Mouse (Mus musculus) neutrophil, adult 5-6 weeks (primary cell): ENCODE results near the gene Drd4. TPM values are rescaled to one million over a fixed set of nuclear protein-coding genes. Genes with fewer than 3 reads are reported as not detected.

Source experiments
- ATAC-seq: fragments of 151-379, 151-347 bp; 2 replicates; pipeline ENCODE4 v1.8.0; 2017; ENCODE audit warnings: mild to moderate bottlenecking, moderate TSS enrichment; ENCODE audit not compliant: insufficient number of reproducible peaks, poor library complexity, low FRiP score, severe bottlenecking; ENCODE audit errors: extremely low read depth
- total RNA-seq: library from RNA; stranded (forward); fragments of 200-1000 nt; gene quantifications from 2 replicates; pipeline ENCODE4 v1.2.3, GENCODE M21; 2017

Drd4 gene
- total RNA-seq, 1 experiment from 2014 or later = not detected

DNA sequence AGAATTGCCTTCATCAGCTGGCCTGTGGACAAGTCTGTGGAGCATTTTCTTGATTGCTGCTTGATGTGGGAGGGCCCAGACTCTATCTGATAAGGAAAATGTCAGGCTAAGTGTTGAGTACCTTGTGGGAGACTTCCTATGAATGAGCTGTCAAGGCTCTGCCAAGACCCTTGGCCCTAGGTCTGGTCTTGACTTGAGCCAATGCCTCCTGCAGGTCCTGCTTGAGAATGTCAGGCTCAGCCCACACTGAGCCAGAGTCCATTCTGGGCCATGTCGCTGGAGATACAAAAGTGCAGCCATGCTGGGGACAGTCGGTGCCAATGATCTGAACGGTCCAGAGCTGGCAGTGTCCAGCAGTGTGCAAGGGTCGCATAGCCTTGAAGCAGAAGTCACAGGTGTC, 9.1 kb upstream of the Drd4 start:
- ATAC-seq = no peak

DNA sequence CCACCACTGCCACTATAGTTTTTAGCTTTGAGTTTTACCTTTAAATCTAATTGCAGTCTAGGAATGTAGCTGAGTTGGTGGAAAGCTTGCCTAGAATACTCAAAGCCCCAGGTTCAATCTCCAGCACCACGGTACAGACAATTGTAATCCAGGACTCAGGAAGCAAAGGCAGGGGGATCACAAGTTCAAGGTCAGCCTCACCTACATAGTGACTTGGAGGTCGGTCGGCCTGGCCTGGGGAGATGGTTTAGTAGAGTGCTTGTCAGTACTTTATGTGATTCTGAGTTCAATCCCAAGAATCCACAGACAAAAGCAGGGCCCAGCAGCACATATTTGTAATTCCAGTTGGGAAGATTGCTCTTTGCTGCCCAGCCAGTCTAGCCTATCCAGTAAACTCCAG, 3.8 kb upstream of the Drd4 start:
- ATAC-seq = no peak

DNA sequence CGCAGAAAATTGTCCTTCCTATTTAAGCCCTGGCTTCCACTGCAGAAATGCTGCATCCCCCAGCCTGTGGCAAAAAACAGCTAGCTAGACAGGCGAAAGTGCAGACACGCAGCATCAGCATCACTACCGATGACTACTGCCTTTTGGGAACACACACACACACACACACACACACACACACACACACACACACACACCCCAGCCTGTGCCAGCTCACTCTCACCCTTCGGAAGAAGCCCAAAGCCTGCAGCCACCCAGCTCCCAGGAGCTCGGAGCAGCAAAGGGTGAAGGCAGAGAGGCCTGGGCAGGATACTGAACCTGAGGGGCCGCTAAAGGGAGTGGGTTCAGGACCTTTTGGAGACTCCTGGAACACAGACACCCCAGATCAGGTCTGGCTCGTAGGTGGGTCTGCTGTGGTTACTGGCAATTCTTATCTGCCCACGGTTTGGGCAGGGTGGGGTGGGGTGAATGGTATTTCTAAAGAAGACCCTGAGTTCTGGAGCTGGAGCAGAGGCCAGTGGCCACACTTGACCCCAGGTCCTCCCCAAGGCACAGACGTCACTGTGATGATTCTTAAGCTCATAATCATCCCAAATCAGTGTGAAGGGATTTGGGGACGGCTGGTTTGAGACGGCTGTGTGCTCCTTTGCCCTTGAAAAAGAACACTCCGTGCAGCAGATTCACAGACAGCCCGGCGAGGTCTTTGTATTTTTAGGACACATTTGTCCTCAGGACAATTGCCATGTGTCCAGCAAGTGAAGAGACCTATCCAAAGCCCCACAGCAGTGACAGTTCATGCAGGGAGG, 980 bp downstream of the Drd4 start:
- ATAC-seq = no peak

DNA sequence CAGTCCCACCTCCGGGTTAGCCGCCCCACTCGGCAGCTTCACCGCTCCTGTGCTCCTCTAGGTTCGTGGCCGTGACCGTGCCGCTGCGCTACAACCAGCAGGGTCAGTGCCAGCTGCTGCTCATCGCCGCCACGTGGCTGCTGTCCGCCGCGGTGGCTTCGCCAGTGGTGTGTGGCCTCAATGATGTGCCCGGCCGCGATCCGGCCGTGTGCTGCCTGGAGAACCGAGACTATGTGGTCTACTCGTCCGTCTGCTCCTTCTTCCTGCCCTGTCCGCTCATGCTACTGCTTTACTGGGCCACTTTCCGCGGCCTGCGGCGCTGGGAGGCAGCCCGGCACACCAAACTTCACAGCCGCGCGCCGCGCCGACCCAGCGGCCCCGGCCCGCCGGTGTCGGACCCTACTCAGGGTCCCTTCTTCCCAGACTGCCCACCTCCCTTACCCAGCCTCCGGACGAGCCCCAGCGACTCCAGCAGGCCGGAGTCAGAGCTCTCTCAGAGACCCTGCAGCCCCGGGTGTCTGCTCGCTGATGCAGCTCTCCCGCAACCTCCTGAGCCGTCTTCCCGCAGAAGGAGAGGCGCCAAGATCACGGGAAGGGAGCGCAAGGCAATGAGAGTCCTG, 2.2 kb downstream of the Drd4 start:
- peak; percentile 18; the same call in 1 of the 2 replicates for ATAC-seq

DNA sequence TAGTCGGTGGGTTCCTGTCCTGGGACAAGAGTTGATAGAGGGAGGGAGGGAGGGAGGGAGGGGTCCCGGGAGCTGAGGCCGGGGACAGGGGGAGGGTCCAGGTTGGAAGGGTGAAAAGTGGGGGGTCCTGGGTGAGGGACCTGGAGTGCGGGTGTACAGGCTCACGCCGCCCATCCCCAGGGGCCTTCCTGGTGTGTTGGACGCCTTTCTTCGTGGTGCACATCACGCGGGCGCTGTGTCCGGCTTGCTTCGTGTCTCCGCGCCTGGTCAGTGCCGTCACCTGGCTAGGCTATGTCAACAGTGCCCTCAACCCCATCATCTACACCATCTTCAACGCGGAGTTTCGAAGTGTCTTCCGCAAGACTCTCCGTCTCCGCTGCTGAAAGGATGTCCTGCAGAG, 2.7 kb downstream of the Drd4 start:
- ATAC-seq = no peak

DNA sequence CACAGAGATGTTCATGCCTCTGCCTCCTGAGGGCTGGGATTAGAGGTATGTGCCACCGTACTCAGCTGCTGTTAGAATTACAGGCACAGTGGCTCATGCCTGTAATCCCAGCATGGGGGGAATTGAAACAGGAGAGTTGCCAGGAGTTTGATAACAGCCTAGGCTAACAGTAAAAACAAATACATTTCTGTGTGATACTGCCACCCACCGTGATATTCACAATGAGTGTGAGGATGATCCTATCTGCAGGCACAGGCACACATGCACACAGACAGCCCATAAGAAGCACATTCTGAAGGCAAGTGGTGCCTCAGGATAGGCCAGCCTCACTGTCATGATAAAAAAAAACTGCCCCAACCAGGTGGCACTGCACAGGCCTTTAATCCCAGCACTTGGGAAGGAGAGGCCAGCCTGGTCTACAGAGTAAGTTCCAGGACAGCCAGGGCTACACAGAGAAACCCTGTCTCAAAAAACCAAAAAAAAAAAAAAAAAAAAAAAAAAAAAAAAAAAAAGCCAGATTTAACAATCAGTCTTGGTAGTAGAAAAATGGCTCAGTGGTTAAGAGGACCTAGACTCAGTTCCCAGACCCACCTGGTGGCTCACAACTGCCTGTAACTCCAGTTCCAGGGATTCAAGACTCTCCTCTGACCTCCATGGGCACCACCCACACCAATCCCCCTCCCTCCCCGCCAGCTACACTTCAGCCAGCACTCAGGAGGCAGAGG, 6.3 kb downstream of the Drd4 start:
- no peak for ATAC-seq

DNA sequence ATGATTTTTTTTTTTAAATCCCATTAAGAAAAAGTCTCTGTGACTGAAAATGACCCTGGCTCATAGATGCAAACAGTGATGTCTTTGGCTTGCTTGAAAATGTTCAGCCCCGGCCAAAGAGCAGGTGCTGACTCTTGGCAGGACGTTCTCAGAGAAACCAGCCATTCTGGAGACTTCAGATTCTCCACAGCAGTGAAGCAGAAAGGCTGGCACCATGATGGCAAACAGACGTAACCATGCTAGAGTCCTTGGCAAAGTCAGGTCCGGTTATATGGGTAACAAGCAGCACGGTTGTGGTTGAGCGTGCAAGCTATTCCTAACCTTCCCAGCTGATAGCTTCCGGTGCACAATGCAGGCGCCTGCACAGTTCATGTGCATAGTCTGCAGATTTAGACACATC, 7.4 kb downstream of the Drd4 start:
- ATAC-seq = no peak

DNA sequence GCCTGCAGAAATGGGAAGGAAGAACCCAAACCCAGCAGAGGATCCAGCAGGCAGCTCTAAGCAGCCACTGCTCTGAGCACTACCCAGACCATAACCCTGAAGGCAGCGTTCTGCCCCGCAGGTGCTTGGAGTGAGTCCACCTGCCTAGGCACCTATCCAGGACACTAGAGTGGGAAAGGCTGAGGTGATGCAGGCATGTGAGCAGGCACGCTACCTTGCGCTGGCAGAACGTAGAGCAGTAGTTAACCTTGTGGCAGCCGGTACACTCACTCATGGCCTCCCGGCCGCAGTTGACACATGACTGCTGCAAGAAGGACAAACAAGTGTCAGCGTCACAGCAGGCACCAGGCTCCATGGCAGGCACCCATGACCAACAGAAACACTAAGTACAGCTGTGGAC, 9.6 kb downstream of the Drd4 start:
- ATAC-seq = no peak

DNA sequence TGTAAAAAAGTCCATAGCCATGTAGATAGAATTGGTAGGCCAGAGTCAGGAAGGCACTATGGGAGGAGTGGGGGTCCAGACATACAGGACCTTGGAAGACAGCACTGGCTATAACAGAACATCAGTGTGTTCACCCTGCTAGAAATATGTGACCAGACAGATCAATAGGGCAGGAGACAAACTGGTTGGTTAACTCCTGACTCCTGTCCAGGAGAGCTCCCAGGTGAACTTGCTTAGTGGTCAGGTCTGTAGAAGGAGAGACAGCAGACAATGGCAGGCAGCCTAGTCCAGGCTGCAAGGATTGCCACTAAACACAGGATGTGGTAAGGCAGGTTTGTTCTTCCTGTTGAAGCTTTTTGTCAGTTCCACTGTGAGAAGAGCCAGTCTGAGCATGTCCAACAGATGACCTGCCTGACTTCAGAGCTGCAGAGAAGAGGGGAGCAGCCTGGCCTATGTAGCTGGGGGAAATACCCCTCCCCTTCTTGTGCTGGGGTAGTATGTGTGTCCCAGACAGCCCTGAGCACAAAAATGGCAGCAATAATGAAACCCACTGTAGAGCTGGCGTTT, 11.0 kb downstream of the Drd4 start:
- ATAC-seq = peak; percentile 27; the same call in 1 of the 2 replicates

DNA sequence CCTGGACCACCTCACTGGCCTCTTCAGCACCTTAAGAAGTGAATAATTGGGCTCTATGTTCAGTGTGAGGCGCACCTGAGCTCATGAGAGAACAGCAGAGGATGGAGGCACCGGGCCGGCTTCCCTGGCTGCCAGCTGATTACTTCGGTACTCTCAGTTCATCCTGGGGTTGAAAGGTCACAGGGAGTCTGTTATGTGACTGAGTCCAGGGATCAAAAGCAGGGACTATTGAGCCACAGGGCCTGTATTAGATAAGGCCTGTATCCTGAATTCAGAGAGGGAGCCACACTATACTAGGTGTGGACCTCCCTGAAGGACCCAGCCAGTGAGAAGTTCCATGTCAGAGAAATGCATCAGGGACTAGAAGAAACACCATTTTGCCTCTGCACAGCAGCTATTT, 12.7 kb downstream of the Drd4 start:
- ATAC-seq = no peak

DNA sequence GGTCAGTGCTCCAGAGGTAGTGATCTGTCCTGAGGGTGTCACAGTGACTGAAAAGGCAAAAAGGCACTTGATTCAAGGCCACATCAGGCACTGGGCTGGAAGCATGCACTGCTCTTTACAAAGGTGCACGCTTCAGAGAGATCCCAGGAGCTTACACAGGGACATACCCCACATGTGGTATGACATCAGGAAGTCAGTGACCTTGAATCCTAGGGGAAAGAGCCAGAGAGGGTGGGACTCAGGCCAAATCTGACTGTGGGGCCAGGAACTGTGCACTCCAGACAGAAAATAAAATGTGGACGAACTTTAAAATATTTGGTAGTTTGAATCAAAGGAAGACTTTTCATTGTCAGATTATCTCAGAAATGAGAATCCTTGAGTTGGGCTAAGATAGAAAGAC, 22.6 kb downstream of the Drd4 start:
- ATAC-seq = no peak

DNA sequence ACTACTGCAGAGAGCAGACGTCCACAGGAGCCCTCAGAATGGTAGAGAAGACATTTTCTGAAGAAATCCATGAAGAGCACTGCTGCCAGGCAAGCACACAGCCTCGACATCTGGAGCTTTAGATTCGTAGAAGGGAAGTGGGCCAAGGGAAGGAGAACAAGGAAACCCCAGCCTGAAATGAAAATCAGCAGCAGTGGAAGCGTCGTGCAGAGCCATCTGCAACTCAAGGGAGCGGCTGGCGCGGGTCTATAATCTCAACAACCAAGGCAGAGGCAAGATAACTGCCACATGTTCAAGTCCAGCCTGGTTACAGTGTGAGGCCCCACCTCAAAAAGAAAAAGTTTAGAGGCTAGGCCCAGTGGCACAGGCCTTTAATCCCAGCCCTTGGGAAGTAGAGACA, 23.3 kb downstream of the Drd4 start:
- ATAC-seq = no peak

DNA sequence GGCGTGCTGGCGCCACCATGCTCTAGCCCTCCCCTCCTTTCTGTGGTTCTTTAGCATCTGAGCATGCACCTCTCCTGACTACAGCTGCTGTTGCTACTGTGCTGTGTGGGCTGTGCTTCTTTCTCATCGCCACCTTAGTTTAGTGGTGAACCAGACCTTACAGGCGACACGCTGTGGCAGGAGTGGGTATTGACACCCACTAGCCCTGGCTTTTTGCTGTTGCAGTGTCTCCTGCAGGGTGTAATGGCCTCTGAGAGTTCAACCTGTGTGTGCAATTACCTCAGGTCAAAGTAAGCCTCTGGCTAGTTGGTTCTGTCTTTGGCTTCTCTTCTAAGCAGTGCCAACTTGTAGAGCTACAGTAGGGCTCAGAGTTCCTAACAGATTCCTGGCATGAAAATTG, 24.2 kb downstream of the Drd4 start:
- ATAC-seq = peak; percentile 83

DNA sequence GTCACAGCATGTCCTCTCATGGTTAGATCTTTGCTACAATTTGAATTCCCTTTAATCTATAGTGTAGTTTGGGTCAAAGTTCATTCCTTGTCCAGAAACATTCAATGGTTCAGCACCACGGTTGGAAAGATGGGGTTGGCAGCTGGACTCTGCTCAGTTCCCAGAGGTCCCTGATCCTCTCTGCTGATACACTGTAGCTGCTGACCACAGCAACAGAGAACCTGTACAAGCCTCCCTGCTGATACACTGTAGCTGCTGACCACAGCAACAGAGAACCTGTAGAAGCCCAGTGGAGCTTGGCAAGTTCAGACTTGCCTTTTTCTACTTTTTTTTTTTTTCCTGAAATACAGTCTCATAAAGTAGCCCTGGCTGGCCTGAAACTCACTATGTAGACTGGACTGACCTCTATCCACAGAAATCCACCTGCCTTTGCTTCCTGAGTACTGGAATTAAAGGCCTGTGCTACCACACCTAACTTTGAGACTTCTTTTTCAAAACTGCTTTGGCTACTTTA, 25.9 kb downstream of the Drd4 start:
- no peak for ATAC-seq

DNA sequence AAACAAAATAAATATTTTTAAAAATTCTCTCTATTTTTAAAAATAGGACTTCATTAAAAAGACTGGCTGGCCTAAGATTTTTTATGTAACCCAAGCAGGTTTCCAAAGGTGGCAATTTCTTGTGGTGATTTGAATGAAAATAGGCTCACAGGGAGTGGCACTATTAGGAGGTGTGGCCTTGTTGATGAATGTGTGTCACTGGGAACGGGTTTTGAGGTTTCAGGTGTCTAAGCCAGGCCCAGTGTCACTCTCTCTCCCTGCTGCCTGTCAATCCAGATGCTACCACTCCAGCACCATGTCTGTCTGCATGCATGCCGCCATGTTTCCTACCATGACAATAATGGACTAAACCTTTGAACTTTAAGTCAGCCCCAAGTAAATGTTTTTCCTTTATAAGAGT, 27.6 kb downstream of the Drd4 start:
- no peak for ATAC-seq

DNA sequence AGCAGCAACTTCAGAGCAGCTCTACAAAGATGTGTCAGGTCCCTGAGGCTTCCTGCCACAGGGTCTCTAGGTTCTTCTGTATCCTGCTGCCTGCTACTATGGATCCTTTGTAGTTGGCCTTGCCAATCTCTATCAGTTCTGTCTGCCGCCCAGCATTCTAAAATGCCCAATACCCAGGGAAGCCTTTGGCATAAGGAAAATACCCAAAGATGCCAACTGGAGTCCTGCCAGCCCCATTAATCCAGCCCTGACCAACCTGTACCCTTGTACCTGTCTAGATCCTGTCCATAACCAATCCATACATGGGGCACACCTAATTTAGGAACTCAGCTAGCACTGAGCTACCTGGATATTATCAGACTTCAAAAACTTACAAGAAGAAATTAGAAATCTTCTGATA, 32.9 kb downstream of the Drd4 start:
- ATAC-seq = no peak

DNA sequence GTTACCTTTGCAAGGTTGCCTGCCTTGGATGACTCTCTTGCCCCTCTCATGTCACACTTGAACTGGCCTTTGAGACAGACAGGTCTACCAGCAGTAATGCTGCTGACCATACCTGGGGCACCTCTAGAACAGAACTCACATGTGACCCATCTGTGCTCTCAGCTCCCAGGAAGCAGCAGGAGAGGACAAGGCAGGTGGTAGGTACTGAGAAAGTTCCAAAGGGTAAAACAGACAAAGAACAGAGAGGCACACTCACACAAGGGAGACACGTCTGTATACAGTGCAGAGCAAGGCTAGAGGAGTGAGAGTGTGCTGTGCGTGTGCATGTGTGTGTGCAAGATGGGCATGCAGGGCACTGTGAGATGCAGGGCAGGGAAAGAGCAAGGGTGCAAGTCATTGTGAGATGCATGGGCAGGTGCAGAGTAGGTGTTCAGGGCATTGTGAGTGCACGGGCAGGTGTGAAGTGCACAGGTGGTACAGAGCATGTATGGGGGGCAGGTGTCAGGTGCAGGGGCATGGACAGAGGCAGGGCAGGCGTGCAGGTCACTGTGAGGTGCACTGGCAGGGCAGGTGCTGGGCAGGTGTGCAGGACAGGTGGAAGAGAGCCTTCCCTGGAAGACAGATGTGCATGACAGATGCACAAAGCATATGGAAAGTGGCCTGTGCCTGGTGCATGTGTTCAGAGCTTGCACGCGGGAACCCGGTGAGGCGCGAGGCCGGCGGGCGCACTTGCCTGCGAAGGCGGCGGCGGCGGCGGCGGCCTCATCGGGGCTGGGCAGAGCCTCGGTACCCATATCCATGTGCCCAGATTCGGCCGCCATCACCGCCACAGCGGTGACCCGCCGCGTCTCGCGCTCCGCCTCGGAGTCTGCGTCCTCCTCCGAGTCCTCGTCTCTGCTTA, 35.0 kb downstream of the Drd4 start:
- ATAC-seq = no peak

DNA sequence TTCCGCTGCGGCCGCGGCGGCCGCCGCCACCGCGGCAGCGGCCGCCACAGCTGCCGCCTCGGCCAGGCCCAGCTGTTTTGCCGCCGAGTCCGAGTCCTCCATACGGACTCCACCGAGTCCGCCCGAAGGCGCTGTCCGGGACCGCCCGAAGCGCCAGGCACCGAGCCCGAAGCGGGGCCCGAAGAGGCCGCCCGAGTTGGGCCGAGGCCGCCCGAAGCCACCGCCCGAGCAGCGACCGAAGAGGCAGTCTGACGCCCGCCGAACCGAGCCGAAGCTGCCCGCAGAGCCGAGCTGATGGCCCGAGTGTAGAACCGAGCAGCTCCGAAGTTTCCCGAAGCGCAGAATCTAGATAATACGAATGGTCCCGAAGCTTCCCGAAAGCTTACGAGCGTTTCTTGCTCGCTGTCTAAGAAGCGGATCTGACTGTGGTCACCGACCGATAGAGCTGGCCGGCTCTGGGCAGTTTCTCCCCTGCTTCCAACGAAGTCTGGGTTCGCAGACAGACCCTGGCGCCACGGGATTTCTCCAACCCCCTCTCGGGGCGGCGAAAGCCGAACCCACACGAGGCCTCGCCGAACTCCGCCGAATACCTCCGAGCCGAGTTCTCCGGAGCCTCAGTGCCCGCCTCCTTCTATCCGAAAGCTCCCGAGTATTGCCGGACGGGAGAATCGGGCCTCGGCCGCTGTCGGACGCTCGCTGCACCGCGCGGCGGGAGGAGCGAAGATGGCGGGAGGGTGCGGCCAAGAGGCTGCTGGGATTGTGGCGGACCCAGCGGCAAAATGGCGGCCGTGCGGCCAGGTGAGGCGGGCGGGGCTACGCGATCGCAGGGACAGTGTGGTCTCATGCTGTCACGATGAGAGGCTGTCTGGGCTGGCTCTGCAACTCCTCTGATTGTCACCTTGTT, 35.9 kb downstream of the Drd4 start, which contains the start of the genes Deaf1 and Tmem80:
Gene Deaf1, minus strand, starts transcription at position 222 of the 904 bp plus-strand sequence.
Gene Tmem80, plus strand, starts transcription at position 271 of the 904 bp plus-strand sequence.
- peak; percentile 85 for ATAC-seq
